Mouse (Mus musculus): ENCODE results near the gene Endog.

Endog gene

DNA sequence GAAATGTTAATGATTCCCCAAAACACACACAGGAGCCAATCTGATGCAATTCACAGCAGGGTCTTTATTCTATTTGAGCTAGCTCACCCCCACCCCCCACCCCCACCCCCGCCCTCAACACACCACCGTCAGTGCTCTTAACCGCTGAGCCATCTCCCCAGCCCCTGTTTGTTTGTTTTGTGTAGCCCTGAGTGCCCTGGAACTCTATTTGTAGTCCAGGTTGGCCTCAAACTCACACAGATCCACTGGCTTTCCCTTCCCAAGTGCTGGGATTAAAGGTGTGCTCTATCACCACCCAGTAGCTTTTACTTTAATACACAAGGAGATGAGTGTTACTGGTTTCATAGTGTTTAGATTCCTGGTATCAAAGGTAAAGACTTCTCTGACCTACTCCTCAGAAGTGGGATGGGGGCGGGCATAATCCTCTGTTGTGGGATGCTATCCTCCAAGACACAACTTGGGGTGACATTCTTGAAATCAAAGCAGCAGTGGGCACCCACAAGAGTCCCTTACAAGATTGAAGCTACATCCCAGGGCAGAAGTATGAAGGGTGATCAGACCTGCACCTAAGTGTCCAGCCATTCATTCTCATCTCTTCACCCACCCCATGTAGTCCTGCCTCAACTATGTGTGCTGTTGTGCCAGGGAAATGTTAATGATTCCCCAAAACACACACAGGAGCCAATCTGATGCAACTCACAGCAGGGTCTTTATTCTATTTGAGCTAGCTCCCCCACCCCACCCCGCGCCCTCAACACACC, 40.3 kb downstream of the Endog start:
- DNase-seq (ENCODE audit: low read depth, low spot score), result no peak

DNA sequence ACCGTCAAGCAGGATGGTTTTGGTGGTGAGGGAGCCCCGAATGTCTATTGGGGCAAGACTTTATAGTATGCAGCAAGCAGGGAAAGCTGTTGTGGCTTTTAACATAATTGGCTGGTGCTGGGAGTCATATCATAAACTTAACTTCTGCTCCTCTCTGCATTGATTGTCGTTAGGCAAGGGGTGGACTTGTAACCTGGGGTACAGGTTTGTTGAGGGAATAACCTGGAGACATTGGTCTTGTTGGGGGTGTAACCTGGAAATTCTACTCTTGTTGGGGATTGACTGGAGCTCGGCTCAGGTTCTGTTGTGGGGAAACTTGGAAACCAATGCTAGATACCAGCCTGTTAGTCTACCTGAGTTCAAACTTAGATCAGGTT, 40.9 kb downstream of the Endog start:
- DNase-seq (ENCODE audit: low read depth, low spot score), result no peak

DNA sequence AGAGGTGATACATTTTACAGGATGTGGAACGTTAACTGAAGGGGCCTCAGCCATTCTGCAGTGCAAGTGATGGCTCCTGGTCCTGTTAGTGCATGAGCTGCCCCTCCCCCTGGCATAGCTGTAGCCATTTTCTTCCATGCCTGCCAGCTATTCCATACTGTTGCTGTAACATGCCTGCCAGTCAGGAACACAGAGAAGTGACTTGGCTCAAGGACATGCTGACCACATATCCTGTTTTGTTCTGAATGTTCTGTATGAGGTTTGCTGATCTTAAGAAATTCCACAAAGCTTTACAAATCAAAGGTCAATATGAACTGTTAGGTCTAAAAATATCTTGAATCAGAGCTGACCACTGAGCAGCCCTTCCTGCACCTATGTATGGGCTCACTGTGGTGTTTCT, 41.7 kb downstream of the Endog start:
- DNase-seq (ENCODE audit: low read depth, low spot score), result no peak

DNA sequence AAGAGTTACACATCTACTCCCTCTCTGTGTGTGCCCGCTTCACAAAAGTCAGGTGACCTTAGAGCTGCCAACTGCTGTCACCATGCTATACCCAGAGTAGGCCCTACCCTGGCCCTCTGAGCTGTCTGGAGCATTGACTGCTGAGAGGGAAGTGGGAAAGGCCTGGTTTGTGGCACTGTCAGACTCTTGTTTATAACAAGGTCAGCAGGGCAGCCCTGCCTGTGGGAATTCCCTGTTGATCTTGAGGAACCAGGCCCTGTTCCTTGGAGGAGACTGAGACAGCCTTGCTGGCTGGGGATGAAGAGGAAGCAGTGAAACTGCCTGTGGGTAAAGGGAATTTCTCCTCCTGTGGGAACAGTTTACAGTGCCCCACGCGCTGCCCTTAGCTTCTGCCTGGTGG, 43.5 kb downstream of the Endog start:
- DNase-seq (ENCODE audit: low read depth, low spot score), result no peak

DNA sequence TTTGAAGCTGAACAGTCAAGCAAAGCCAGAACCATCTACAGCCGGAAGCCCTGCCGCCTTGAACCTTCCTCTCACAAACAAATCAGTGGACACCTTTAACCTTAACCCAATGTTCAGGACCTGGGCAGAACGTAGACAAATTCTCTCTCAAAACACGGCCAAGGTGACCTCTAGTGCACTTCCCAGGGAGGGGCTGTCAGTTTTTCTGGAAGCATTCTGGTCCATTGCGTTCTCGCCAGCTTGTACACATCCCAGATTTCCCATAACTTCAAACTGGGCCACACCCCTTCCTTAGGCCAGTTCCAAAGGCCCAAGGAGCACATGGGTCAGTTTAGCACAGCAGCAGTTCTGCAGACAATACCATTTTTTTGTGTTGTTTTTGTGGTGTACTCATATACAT, 44.2 kb downstream of the Endog start:
- no peak for DNase-seq (ENCODE audit: low read depth, low spot score)

DNA sequence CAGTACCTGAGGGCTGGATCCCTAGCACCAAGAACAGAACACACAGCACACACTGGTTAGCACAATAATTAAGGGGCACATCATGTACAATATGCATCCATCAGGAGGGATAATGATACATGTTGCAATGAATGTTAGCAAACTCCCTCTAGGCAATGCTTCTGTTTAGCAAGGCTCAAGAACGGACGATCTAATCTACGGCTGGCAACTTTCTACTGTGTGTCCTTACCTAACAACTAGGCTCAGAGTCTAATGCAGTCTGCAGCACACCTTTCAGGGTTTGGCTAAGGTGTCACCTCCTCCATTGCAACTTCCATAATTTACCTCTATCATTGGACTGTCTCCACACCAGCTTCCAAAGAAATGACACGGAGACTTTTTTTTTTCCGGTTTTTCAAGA, 45.0 kb downstream of the Endog start:
- DNase-seq (ENCODE audit: low read depth, low spot score), result no peak

Measured in embryo, embryonic 11.5 days (tissue).